ENCODE assay signal across 16 mouse cellular contexts in the genomic region with DNA sequence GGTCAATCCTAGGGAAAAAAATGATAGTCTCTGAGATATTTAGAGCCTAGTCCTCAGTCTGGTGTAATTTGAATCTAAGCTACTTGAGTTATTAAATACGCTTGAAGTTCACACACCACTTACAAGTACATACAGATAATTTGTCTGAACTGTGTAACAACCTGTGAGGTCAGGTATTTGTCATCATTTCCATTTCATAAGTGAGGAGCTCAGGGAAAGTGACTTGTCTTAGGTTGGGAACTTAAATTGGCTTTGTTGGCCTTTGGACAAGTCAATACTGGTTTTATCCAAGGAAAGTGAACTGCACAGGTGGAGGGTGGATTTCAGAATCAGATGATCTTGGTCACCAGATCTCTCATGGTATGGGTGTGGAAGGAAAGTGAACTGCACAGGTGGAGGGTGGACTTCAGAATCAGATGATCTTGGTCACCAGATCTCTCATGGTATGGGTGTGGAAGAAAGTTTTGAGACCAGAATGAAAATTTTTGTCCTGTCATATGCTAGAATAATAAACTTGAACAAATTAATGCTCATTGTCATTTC. TPM values are rescaled to one million over a fixed set of nuclear protein-coding genes. Genes with fewer than 3 reads are reported as not detected.
A peak's percentile ranks its signal among the peaks of the same experiment; 100 is the strongest.
DNase-seq lines count a peak whose midpoint lies in the region; ATAC-seq and TF ChIP-seq lines count a peak whose summit lies in the region.
"Had no signal": no experiment of that assay in that cellular context is flagged by ENCODE, and none has a peak within 500 bp of the region (broad histone marks: within the 10 kb centered on the region; RNA-seq: fewer than 3 reads in every experiment).

No protein-coding gene starts in this region.

- no peaks in the 10 kb centered on the region for H3K27me3 ChIP-seq in forebrain, embryonic 15.5 days
- H3K27me3 ChIP-seq in forebrain, embryonic 13.5 days, result no peaks in the 10 kb centered on the region
- H3K27me3 ChIP-seq in intestine, postnatal 0 days (replicated peaks; ENCODE audit: control insufficient read depth, insufficient read depth, low read length), result no peaks in the 10 kb centered on the region
- H3K27me3 ChIP-seq: CH12.LX; embryonic facial prominence, embryonic 12.5 days; forebrain, embryonic 12.5 days; Patski had no signal

- H3K4me1 ChIP-seq in forebrain, embryonic 15.5 days, result 0 out of 2 replicates have a peak, but pooled peaks cover 4% of the 10 kb centered on the region
- H3K4me1 ChIP-seq in forebrain, embryonic 13.5 days, result no peaks in the 10 kb centered on the region
- no peaks in the 10 kb centered on the region for H3K4me1 ChIP-seq in intestine, postnatal 0 days (replicated peaks; ENCODE audit: control insufficient read depth, insufficient read depth, low read length)
- H3K4me1 ChIP-seq: embryonic facial prominence, embryonic 10.5 days; embryonic facial prominence, embryonic 12.5 days; forebrain, embryonic 10.5 days; forebrain, embryonic 12.5 days had no signal

- ATAC-seq in forebrain, embryonic 15.5 days (replicated peaks), result peak; percentile 30; the same call in 1 of the 2 replicates
- no peak for ATAC-seq in forebrain, embryonic 13.5 days
- ATAC-seq in intestine, postnatal 0 days, result peak; percentile 54; the same call in 1 of the 2 replicates
- ATAC-seq: activated CD4-positive, CD25-positive, alpha-beta regulatory T cell, adult 4 months; CD4-positive, CD25-positive, alpha-beta regulatory T cell, adult 4 months had no signal

- no peak overlapping the region for H3K4me3 ChIP-seq in forebrain, embryonic 15.5 days
- no peak overlapping the region for H3K4me3 ChIP-seq in forebrain, embryonic 13.5 days
- no peak overlapping the region for H3K4me3 ChIP-seq in layer of hippocampus, adult 2 months
- H3K4me3 ChIP-seq in intestine, postnatal 0 days (ENCODE audit: low read depth, low read length), result no peak overlapping the region
- H3K4me3 ChIP-seq: embryonic facial prominence, embryonic 10.5 days; embryonic facial prominence, embryonic 12.5 days; forebrain, embryonic 10.5 days; forebrain, embryonic 12.5 days had no signal

- H3K9me3 ChIP-seq in forebrain, embryonic 15.5 days, result no peaks in the 10 kb centered on the region
- H3K9me3 ChIP-seq in forebrain, embryonic 13.5 days (replicated peaks), result no peaks in the 10 kb centered on the region
- H3K9me3 ChIP-seq in intestine, postnatal 0 days (ENCODE audit: control insufficient read depth), result no peaks in the 10 kb centered on the region
- H3K9me3 ChIP-seq: embryonic facial prominence, embryonic 10.5 days; embryonic facial prominence, embryonic 12.5 days; forebrain, embryonic 10.5 days; forebrain, embryonic 12.5 days; G1E had no signal

- peaks cover 14% of the 10 kb centered on the region for H3K36me3 ChIP-seq in forebrain, embryonic 15.5 days
- H3K36me3 ChIP-seq in forebrain, embryonic 13.5 days (ENCODE audit: poor library complexity, severe bottlenecking), result peaks cover 22% of the 10 kb centered on the region
- H3K36me3 ChIP-seq in intestine, postnatal 0 days (ENCODE audit: control insufficient read depth, insufficient read depth), result peaks cover 3% of the 10 kb centered on the region

- no peak overlapping the region for H3K27ac ChIP-seq in forebrain, embryonic 15.5 days (replicated peaks)
- H3K27ac ChIP-seq in forebrain, embryonic 13.5 days, result no peak overlapping the region
- peak overlapping the region; percentile 21; the same call in 1 of the 2 replicates for H3K27ac ChIP-seq in layer of hippocampus, adult 2 months
- H3K27ac ChIP-seq in intestine, postnatal 0 days (ENCODE audit: low read depth, low read length), result no peak overlapping the region
- H3K27ac ChIP-seq: embryonic facial prominence, embryonic 10.5 days; embryonic facial prominence, embryonic 12.5 days; forebrain, embryonic 10.5 days; forebrain, embryonic 12.5 days had no signal

- no peak overlapping the region for H3K9ac ChIP-seq in forebrain, embryonic 15.5 days (replicated peaks)
- no peak overlapping the region for H3K9ac ChIP-seq in forebrain, embryonic 13.5 days
- H3K9ac ChIP-seq in intestine, postnatal 0 days (ENCODE audit: low read depth, low read length), result no peak overlapping the region
- H3K9ac ChIP-seq: embryonic facial prominence, embryonic 12.5 days; forebrain, embryonic 12.5 days had no signal

- no peak for TF ChIP-seq CTCF in layer of hippocampus, adult 2 months (conservative IDR thresholded peaks at IDR 0.05)
- no peak for TF ChIP-seq CTCF in intestine, postnatal 0 days (IDR thresholded peaks at IDR 0.05; ENCODE audit: low read depth)

- WGBS in forebrain, embryonic 15.5 days, result 96% methylated on average over 1 of the region's 1 CpGs
- 91% methylated on average over 1 of the region's 1 CpGs for WGBS in forebrain, embryonic 13.5 days
- 86% methylated on average over 1 of the region's 1 CpGs for WGBS in intestine, postnatal 0 days

- H3K4me2 ChIP-seq in forebrain, embryonic 15.5 days (replicated peaks), result no peak overlapping the region
- H3K4me2 ChIP-seq in forebrain, embryonic 13.5 days, result no peak overlapping the region
- H3K4me2 ChIP-seq in intestine, postnatal 0 days (replicated peaks; ENCODE audit: low read depth), result no peak overlapping the region
- H3K4me2 ChIP-seq: embryonic facial prominence, embryonic 12.5 days; forebrain, embryonic 12.5 days had no signal

- DNase-seq in layer of hippocampus, adult 2 months (ENCODE audit: low spot score in 2 of 2), result no peak
- no peak for DNase-seq in layer of hippocampus, adult 9-11 months
- DNase-seq in gastrocnemius, adult 18-20 months (ENCODE audit: low spot score), result no peak
- DNase-seq: B cell, adult 2 months had no signal

RNA-seq across cellular contexts. Expression of gene Cntf, which starts 6.4 kb away (rescaled TPM):
- polyA plus RNA-seq in forebrain, embryonic 15.5 days (2015; fragmentation: Nextera tagmentation; extraction: Ambion mirVana), result 1.2 and 2.0 TPM in 2 replicates
- polyA plus RNA-seq in forebrain, embryonic 13.5 days (2015; fragmentation: Nextera tagmentation; extraction: Ambion mirVana), result 1.9 and 2.3 TPM in 2 replicates
- 1 to 10 TPM; 3.1 to 4.1 TPM for total RNA-seq in layer of hippocampus, adult 2 months (2021)
- 0.93 and 1.1 TPM in 2 replicates for polyA plus RNA-seq in intestine, postnatal 0 days (2015; fragmentation: Nextera tagmentation; extraction: Ambion mirVana)
- 1 to 10 TPM; 1.8 to 2.0 TPM for total RNA-seq in gastrocnemius, adult 18-20 months (2021)

RNA-seq across cellular contexts. Expression of gene Zfp91, which starts 36.9 kb away (rescaled TPM):
- polyA plus RNA-seq in forebrain, embryonic 15.5 days (2015; fragmentation: Nextera tagmentation; extraction: Ambion mirVana), result 15.6 and 15.9 TPM in 2 replicates
- polyA plus RNA-seq in forebrain, embryonic 13.5 days (2015; fragmentation: Nextera tagmentation; extraction: Ambion mirVana), result 16.3 and 16.8 TPM in 2 replicates
- total RNA-seq in layer of hippocampus, adult 2 months (2021), result 10 to 100 TPM; 87.6 to 94.8 TPM
- polyA plus RNA-seq in intestine, postnatal 0 days (2015; fragmentation: Nextera tagmentation; extraction: Ambion mirVana), result 13.6 and 15.1 TPM in 2 replicates
- 100 to 1,000 TPM; 131 to 144 TPM for total RNA-seq in gastrocnemius, adult 18-20 months (2021)

RNA-seq across cellular contexts. Expression of gene Lpxn, which starts 37.0 kb away (rescaled TPM):
- polyA plus RNA-seq in forebrain, embryonic 15.5 days (2015; fragmentation: Nextera tagmentation; extraction: Ambion mirVana), result 0.68 and 0.98 TPM in 2 replicates
- 0.74 and 0.94 TPM in 2 replicates for polyA plus RNA-seq in forebrain, embryonic 13.5 days (2015; fragmentation: Nextera tagmentation; extraction: Ambion mirVana)
- 1 to 10 TPM; 1.1 to 1.3 TPM for total RNA-seq in layer of hippocampus, adult 2 months (2021)
- polyA plus RNA-seq in intestine, postnatal 0 days (2015; fragmentation: Nextera tagmentation; extraction: Ambion mirVana), result 1.7 and 1.9 TPM in 2 replicates
- total RNA-seq in gastrocnemius, adult 18-20 months (2021), result under 1 TPM; 0.25 to 0.38 TPM
